Mouse (Mus musculus) CH12.LX (cell line): ENCODE measurements around the gene Pla2g16.

Experiments used
- CHD2 ChIP-seq: IDR thresholded peaks from 2 replicates; pipeline ENCODE4 v1.6.1; 2011; ENCODE audit warnings: low read length, improper control_type of control experiment
- ELF1 ChIP-seq: IDR thresholded peaks from 2 replicates; pipeline ENCODE4 v1.6.1; 2014; ENCODE audit warnings: low read depth, mild to moderate bottlenecking, inconsistent platforms, low read length, improper control_type of control experiment
- EP300 ChIP-seq: IDR thresholded peaks from 2 replicates; pipeline ENCODE4 v1.6.1; 2011; ENCODE audit warnings: low read length, improper control_type of control experiment
- MAX ChIP-seq: IDR thresholded peaks from 2 replicates; pipeline ENCODE4 v1.6.1; 2011; ENCODE audit warnings: low read length, improper control_type of control experiment
- MXI1 ChIP-seq: IDR thresholded peaks from 2 replicates; pipeline ENCODE4 v1.6.1; 2011; ENCODE audit warnings: mild to moderate bottlenecking, low read depth, low read length, improper control_type of control experiment
- POLR2A ChIP-seq: IDR thresholded peaks from 2 replicates; pipeline ENCODE4 v1.6.1; 2011; ENCODE audit warnings: low read depth, mild to moderate bottlenecking, improper control_type of control experiment, low read length

GRCm38 (mm10) chr19:7548924-7549323, 8.3 kb upstream of the Pla2g16 start:
- TF ChIP-seq MXI1 (no peak), EP300 (no peak), MAX (no peak), ELF1 (no peak), POLR2A (no peak), CHD2 (no peak)
